Mouse (Mus musculus) liver, adult (tissue): ENCODE measurements around the gene Tmx4.

ENCODE experiments used
- GATA4 ChIP-seq: IDR thresholded peaks from 2 replicates; pipeline ENCODE4 v1.6.1; 2014; ENCODE audit warnings: mild to moderate bottlenecking, low read length; ENCODE audit not compliant: insufficient replicate concordance

The Tmx4 gene

DNA sequence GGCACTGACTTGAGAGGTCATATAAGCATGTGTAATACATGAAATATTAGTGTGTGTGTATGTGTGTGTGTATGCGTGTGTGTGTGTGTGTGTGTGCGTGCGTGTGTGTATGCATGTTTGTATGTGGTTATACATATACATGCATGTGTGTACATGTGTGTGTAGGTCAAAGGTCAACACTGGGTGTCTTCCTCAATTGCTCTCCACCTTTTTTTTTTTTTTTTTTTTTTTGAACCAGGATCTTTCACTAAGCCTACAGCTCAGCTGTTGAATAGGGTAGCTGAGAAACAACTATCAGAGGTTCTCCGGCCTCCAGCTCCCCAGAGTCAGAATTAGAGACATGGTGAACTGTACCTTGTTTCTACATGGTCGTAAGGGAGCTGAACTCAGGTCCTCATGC is 2.6 kb downstream of the Tmx4 start:
- TF ChIP-seq GATA4 = no peak

DNA sequence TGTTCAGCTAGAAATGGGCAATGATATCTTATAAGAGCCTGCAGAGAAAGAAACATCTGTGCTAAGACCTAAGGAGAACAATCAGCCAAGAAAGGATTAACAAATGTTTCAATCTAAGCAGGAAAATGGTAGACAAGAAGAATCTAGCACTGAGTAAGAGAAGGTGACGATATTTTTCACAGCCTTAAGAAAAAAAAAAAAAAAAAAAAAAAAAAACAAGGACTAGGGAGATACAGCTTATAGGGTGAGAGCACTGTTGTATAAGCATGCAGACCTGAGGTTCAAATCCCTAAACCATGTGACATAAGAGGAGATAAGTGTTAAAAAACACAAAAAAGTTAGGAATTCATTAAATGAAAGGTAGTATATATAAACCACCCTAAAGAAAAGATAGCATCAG is 3.5 kb downstream of the Tmx4 start:
- TF ChIP-seq GATA4 = no peak

DNA sequence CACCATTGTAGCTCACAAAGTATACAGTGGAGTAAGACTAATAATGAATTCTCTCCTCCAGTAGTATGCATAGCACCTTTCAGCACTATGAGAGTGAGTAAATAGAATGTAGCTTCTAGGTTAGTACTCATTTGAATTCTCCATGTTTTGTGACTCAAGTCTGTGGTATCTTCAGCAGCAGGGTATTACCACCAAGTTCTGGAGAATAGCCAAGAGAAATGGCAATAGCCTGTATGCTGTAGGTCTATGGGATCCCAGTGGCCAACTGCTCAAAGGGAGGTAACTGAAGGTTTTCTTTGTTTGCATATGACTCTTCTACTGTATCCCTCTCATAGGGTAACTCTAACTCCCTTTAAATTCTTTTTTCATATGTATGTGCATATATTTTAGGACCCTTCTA is 39.0 kb downstream of the Tmx4 start:
- TF ChIP-seq GATA4 = no peak

DNA sequence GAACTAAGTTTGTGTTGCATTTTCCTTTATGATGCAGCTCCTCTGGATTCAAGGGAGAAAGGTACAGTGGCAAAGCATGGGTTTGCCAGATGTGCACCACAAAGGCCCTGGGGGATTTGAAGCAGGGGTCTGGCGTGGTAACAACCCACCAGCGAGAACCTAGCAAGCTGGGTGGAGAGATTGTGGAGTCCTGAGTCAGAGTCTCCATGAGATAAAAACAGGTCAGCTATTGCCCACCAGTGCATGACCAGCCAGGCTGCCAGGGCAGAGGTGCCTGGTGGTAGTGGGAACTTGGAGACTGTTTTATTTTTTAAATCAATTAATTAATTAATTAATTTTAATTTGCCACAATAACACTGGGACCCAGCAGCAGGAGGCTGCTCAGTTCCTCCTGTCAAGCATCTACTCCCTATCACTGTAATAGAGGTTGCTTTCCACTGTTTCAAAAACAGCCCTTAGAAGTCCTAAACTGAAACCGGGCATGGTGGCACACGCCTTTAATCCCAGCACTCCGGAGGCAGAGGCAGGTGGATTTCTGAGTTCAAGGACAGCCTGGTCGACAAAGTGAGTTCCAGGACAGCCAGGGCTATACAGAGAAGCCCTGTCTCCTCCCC is 52.8 kb downstream of the Tmx4 start:
- TF ChIP-seq GATA4 = no peak

DNA sequence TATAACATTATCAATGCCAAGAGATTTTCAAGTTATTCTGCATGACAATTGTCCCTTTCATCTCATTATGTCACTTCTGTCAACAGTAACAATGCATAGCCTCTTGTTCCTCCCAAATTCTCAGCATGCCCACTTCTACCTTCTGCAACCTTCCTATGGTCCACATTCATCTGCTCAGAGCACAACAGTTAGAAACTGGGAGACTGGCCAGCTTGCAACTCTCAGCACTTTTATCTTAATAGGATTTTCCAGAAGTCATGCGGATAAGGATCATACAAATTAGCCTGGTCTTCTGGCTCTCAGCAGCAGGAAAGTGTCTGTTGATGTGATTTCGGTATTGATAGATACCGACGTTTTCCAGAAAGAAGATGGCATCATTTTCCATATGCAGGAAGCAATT is 58.7 kb downstream of the Tmx4 start:
- TF ChIP-seq GATA4 = no peak

DNA sequence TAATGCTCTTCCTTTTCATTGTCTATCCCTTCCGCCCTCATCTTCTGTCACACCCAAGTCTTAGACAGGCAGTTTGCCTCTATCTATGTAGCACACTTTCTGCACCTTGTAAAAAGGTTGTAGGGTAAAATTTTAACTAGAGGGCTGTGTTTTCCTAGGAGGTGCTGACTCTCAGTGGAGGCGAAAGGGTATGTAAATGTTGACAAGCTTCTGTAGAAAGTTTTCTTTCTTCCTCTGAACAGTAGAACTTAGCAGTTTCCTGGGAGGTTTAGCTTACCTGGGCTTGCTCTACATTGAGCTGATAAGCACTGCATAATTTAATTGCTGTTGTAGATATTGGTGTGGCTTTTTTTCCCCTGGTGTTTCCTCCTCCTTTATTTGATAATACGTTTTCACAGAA is 84.5 kb downstream of the Tmx4 start:
- no peak for TF ChIP-seq GATA4

DNA sequence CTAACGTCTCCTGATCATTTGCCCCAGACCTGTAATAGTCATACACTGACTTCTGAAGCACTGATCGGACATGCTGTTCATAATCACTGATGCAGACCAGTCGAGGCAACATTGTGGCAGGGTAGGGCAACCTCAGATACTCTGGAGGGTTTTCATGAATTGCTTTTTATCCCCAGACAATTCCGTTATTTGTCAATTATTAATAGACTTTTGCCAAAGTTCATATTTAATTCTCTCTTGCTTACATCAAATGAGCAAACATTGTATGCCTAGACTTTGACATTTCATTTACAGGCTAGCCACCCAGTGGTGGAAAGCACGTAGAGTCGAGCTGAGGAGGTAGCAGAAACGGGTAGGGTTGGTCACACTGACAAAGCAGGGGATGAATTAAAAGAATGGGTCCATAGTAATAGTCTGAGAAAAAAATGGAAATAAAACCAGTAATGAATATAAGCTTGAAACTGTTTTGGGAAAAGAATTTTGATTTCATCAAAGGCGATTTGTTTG is 89.7 kb downstream of the Tmx4 start, which contains the start of gene Hao1:
Gene Hao1 (minus strand): TSS at position 148 of the 507 bp plus-strand sequence.
- TF ChIP-seq GATA4 = no peak

DNA sequence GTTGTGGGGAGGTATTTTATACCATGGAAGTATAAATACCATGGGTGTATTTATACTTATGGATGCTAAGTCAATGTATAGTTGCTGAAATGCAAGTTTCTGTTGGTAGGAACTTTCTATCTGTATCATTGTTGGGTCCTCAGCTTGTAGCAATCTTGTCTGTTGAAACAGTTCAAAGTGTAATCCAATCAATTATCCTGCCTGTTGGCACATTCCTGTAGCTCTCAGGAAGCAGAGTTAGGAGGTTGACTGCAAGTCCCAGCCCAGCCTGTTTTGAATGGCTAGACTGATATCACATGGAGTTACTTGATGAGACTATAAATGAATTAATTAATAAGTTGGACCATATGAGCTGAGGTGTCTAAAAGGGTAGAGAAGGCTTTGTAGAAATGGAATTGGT is 91.6 kb downstream of the Tmx4 start:
- no peak for TF ChIP-seq GATA4

DNA sequence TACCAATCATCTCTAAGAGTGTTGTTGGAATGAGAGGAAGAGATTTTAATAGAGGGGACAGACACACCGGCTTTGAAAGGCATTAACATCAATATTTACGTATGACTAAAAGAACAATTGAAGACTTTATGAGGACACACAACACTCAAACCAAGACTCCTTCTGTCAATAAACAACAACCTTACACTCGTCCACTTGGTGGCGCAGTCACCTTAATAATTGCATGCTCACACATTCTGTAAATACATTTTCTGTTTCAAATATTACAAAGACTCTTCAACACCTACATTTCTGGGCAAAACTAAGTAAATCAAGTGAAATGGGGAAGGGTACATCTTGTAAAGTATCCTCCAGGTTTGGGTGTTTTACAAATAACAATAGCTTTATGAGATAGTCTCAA is 94.2 kb downstream of the Tmx4 start:
- TF ChIP-seq GATA4 = no peak

DNA sequence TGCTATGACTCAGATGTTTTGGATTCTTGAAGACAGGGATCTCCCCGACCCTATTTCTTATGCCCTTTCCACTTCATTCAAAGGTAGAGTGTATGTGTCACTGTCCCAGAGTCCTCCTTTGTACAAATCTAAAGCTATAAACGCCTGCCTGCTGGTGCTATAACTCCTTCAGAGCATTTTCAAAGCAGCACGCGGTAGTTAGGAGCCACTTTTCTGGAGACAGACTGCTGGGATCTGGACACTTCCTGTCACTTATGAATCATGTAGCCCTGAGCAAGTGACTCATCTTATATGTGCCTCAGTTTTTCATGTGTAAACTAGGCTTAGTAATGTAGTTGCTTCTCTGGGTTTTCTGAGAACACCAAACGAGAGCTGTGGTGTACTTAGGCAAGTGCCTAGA is 98.8 kb downstream of the Tmx4 start:
- no peak for TF ChIP-seq GATA4

DNA sequence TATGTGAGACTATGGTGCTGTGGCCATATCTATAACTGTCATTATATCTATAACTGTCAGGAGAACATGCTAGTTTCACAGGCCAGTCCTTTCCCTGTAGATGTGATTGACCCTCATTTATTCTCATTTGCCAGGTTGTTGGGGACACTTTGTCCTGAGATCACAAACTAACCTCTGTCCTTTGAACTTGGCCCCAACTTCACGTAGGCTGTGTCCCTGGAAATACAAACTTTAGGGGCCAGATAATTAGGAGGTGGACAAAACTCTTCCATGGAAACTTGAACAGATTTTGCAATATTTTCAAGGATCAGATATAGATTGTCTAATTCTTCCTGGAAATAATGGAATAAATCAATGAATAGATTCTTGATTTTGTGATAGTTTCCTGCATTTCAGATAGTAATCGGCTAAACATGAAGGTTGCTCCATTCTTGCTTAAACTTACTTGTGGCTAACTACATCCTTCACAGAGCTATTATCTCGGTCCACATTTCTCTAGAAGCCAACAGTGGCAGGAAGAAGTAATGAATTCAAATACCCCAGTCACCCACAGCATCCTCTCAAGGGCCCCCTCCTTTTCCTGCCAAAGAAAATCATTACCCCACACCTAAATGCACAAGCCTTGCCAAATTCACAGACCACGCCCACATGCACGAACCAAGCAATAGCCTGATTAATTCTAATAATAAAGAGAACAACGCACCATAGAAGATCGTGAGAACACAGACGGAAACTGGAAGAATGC is 99.5 kb downstream of the Tmx4 start:
- no peak for TF ChIP-seq GATA4
